Mouse (Mus musculus): ENCODE results near the gene 5031439G07Rik.

DNA sequence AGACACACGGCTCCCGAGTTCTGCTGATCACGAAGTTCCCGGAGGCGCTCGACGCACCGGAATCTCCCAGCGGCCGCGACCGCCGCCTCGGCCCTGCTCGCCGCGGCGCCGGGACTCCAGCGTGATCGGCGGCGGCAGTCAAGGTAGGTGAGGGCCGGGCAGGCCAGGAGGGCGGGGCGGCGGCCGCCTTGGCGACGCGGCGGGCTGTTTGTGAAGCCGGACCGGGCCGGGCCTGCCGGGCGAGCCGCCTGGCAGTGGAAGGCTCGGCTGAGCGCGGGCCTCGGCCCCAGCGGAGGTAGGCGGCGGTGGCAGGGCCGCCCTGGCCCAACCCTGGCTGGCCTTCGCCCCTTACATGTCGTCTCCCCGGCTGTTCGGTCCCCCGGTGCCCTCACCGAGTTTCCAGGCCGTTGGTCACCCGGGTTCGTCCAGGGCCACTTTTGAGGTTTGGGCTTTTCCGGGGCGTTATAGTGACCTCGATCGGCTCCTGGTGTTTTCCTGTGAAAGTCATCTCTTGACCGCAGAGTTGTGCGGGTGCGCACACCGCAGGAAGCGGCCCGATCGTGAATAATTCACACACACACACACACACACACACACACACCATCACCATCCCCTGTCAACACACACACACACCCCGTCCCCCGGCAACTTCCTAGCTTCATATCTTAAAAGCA lies 64.7 kb downstream of the 5031439G07Rik start:
- TF ChIP-seq CTCF (IDR thresholded peaks at IDR 0.05; ENCODE audit: borderline replicate concordance, control insufficient read depth, extremely low read depth, insufficient read depth, low read length, poor library complexity) (no peak), POLR2A (IDR thresholded peaks at IDR 0.05; ENCODE audit: control insufficient read depth, extremely low read depth, insufficient read depth, low read length, poor library complexity) (no peak; the same call in 1 of the 2 replicates)
